Mouse (Mus musculus) liver, embryonic 14.5 days (tissue): Measurements from ENCODE around the gene Adm2.

Experiments
- CTCF ChIP-seq: IDR thresholded peaks from 2 replicates; pipeline ENCODE4 v1.5.1; 2016; ENCODE audit warnings: antibody characterized with exemption, low read depth, control low read depth
- EP300 ChIP-seq: IDR thresholded peaks from 2 replicates; pipeline ENCODE4 v1.6.1; 2016; ENCODE audit warnings: antibody characterized with exemption, low read depth

DNA sequence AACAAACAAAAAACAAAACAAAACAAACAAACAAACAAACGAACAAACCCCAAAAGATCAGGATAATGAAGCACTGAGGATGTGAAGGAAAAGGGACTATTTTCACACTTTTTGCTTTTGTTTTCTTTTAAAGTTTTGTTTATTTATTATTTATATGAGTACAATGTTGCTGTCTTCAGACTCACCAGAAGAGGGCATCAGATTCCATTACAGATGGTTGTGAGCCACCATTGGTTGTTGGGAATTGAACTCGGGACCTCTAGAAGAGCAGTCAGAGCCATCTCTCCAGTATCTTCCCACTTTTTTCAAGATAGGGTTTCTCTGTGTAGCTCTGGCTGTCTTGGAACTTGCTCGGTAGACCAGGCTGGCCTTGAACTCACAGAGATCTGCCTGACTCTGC lies 20.8 kb downstream of the Adm2 start:
- TF ChIP-seq CTCF = peak; percentile 45
- no peak for TF ChIP-seq EP300
